14 mouse cellular contexts compared by ENCODE assay signal in the genomic region with DNA sequence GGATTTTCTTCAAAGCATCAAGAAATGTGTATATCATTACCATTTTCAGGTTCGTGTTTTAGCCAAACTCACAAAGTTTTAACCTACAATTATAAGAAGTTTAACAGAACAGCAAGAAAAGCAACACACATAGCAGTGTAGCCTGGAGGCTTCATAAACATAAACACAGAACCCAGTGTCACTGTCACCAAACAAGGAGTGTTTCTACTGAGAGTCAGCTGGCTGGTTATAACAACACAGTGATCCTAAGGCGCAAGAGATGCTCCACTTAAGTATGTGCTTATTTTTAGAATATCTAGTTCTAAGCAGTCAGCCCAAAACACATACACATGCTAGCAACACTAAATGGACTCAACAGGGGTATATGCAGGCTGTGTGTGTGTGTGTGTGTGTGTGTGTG.
"Had no signal": no experiment of that assay in that cellular context is flagged by ENCODE, and none has a peak within 500 bp of the region (broad histone marks: within the 10 kb centered on the region; RNA-seq: fewer than 3 reads in every experiment).

No protein-coding gene starts in this region.

- H3K9ac ChIP-seq: liver, embryonic 12.5 days; liver, embryonic 14.5 days; midbrain, embryonic 13.5 days; midbrain, embryonic 15.5 days; neural tube, embryonic 12.5 days; stomach, embryonic 15.5 days had no signal

- H3K27ac ChIP-seq: liver, embryonic 12.5 days; liver, embryonic 14.5 days; midbrain, embryonic 13.5 days; midbrain, embryonic 15.5 days; neural tube, embryonic 12.5 days; stomach, embryonic 15.5 days; stomach, postnatal 0 days had no signal

- ATAC-seq: liver, embryonic 12.5 days; midbrain, embryonic 13.5 days; midbrain, embryonic 15.5 days had no signal

- DNase-seq: lung, postnatal 10 days; right cerebral cortex, postnatal 14 days; thymus, adult 2 months; thymus, postnatal 25 days; thymus, postnatal 4 days had no signal

- H3K9me3 ChIP-seq: liver, embryonic 12.5 days; megakaryocyte, embryonic 14.5 days; midbrain, embryonic 13.5 days; midbrain, embryonic 15.5 days; neural tube, embryonic 12.5 days; stomach, embryonic 15.5 days had no signal

- H3K4me2 ChIP-seq: liver, embryonic 12.5 days; midbrain, embryonic 11.5 days; midbrain, embryonic 13.5 days; midbrain, embryonic 15.5 days; neural tube, embryonic 12.5 days; stomach, embryonic 15.5 days had no signal

- H3K4me1 ChIP-seq: liver, embryonic 12.5 days; megakaryocyte, embryonic 14.5 days; midbrain, embryonic 13.5 days; midbrain, embryonic 15.5 days; neural tube, embryonic 12.5 days; stomach, embryonic 15.5 days had no signal

- H3K4me3 ChIP-seq: liver, embryonic 12.5 days; megakaryocyte, embryonic 14.5 days; midbrain, embryonic 13.5 days; midbrain, embryonic 15.5 days; neural tube, embryonic 12.5 days; stomach, embryonic 15.5 days had no signal

- H3K27me3 ChIP-seq: liver, embryonic 12.5 days; megakaryocyte, embryonic 14.5 days; midbrain, embryonic 13.5 days; midbrain, embryonic 15.5 days; neural tube, embryonic 12.5 days; stomach, embryonic 15.5 days had no signal

- H3K36me3 ChIP-seq: liver, embryonic 12.5 days; midbrain, embryonic 13.5 days; midbrain, embryonic 15.5 days; neural tube, embryonic 12.5 days; stomach, embryonic 15.5 days had no signal
